In the genomic region with DNA sequence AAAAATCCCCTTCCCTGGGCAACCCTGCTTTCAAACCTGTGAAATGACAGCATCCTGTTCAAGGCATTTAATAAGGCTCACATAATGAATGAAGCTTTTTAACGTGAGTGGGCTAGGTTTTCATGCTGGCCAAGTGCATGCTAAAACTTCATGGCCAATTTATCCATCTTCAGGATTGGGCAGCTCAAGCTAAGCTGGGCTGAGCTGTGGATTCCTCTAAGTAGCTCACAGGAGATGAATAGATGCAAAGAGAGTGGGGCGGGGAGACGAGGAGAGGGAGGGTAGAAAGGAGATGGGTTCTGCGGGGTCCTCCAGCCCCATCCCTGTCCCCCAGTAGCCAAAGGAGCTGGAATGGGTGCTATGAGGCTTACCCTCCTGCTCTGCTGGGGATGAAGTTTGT, we compare ENCODE assay signal across 28 mouse cellular contexts. TPM values are rescaled to one million over a fixed set of nuclear protein-coding genes. Genes with fewer than 3 reads are reported as not detected.
DNase-seq lines count a peak whose midpoint lies in the region; ATAC-seq and TF ChIP-seq lines count a peak whose summit lies in the region.
"Had no signal": no experiment of that assay in that cellular context is flagged by ENCODE, and none has a peak within 500 bp of the region (broad histone marks: within the 10 kb centered on the region; RNA-seq: fewer than 3 reads in every experiment).

No protein-coding gene starts in this region.

- in situ Hi-C loops in ES-E14 (cut with MboI; ENCODE audit: low sequenced_read_pairs in 2 of 2, unreplicated experiment in 2 of 2) = no loop called here

- DNase-seq in cerebellum, adult 9-11 months = peak; percentile 11
- no peak for DNase-seq in cerebellum, postnatal 14 days
- DNase-seq in layer of hippocampus, adult 2 months (ENCODE audit: low spot score in 2 of 2) = no peak
- DNase-seq in layer of hippocampus, postnatal 25 days (ENCODE audit: extremely low spot score in 1 of 2, low spot score in 1 of 2) = no peak
- DNase-seq in ES-E14 (ENCODE audit: low read depth, low spot score) = no peak
- DNase-seq in retina, postnatal 7 days (ENCODE audit: low read depth, low spot score) = peak; percentile 69
- no peak for DNase-seq in forebrain, embryonic 11.5 days (ENCODE audit: low spot score)
- no peak for DNase-seq in right cerebral cortex, postnatal 36 days (ENCODE audit: low spot score in 2 of 2)
- DNase-seq: adrenal gland, postnatal 25 days; cerebellum, adult 8-10 months; gastrocnemius, postnatal 25 days; heart, postnatal 10 days; kidney, adult 18-20 months; kidney, postnatal 36 days; liver, postnatal 0 days; lung, postnatal 36 days; spleen, adult 18-20 months; thymus, adult 18-20 months; thymus, postnatal 25 days had no signal

- 46% methylated on average over 4 of the region's 4 CpGs for WGBS in forebrain, embryonic 11.5 days

- H3K9ac ChIP-seq in ES-E14 (ENCODE audit: insufficient read depth, low read depth, low read length, poor library complexity, severe bottlenecking) = peak overlapping the region; percentile 4; the same call in 1 of the 2 replicates
- no peak overlapping the region for H3K9ac ChIP-seq in forebrain, embryonic 11.5 days (ENCODE audit: low read length)
- H3K9ac ChIP-seq: forebrain, embryonic 13.5 days; heart, embryonic 13.5 days; hindbrain, embryonic 14.5 days; kidney, embryonic 15.5 days; liver, embryonic 12.5 days; liver, postnatal 0 days; neural tube, embryonic 12.5 days had no signal

- peaks cover 15 to 50% of the 10 kb centered on the region in 2 experiments; a peak in 3 of 4 replicates for H3K4me1 ChIP-seq in ES-E14 (ENCODE audit: control insufficient read depth in 2 of 2, insufficient read depth in 2 of 2, low read length in 2 of 2, poor library complexity in 1 of 2)
- H3K4me1 ChIP-seq in forebrain, embryonic 11.5 days (replicated peaks; ENCODE audit: control insufficient read depth, insufficient read depth, low read length) = peaks cover 2% of the 10 kb centered on the region; the same call in 1 of the 2 replicates

- ATAC-seq in forebrain, embryonic 11.5 days (replicated peaks; ENCODE audit: low FRiP score) = no peak
- ATAC-seq: forebrain, embryonic 13.5 days; liver, embryonic 12.5 days; liver, postnatal 0 days; midbrain, embryonic 16.5 days had no signal

- no peak overlapping the region for H3K4me2 ChIP-seq in forebrain, embryonic 11.5 days (ENCODE audit: low read depth, low read length, severe bottlenecking)
- H3K4me2 ChIP-seq: forebrain, embryonic 13.5 days; heart, embryonic 13.5 days; hindbrain, embryonic 14.5 days; kidney, embryonic 15.5 days; liver, embryonic 12.5 days; midbrain, embryonic 11.5 days; neural tube, embryonic 12.5 days had no signal

- no peak for TF ChIP-seq CTCF in layer of hippocampus, adult 2 months (conservative IDR thresholded peaks at IDR 0.05)

- no peaks in the 10 kb centered on the region for H3K36me3 ChIP-seq in ES-E14 (ENCODE audit: control insufficient read depth, insufficient read depth, low read length, poor library complexity, severe bottlenecking)
- no peaks in the 10 kb centered on the region for H3K36me3 ChIP-seq in forebrain, embryonic 11.5 days (ENCODE audit: control insufficient read depth, insufficient read depth, low read length)

- H3K27ac ChIP-seq in layer of hippocampus, adult 2 months = peak overlapping the region; percentile 70
- no peak overlapping the region; the same call in 1 of the 2 replicates for H3K27ac ChIP-seq in ES-E14 (ENCODE audit: insufficient read depth, low read depth, low read length, poor library complexity, severe bottlenecking)
- no peak overlapping the region for H3K27ac ChIP-seq in forebrain, embryonic 11.5 days (ENCODE audit: low read depth, low read length)
- H3K27ac ChIP-seq: forebrain, embryonic 13.5 days; heart, embryonic 13.5 days; hindbrain, embryonic 14.5 days; kidney, embryonic 15.5 days; liver, embryonic 12.5 days; neural tube, embryonic 12.5 days had no signal

- H3K27me3 ChIP-seq in forebrain, embryonic 11.5 days (ENCODE audit: control insufficient read depth, insufficient read depth, low read length) = peaks cover 20% of the 10 kb centered on the region
- H3K27me3 ChIP-seq: heart, embryonic 13.5 days; kidney, embryonic 15.5 days; liver, embryonic 12.5 days; neural tube, embryonic 12.5 days had no signal

- no peaks in the 10 kb centered on the region for H3K9me3 ChIP-seq in ES-E14 (ENCODE audit: control insufficient read depth, insufficient read depth, low read depth, low read length)
- no peaks in the 10 kb centered on the region for H3K9me3 ChIP-seq in forebrain, embryonic 11.5 days (ENCODE audit: control insufficient read depth, low read length)
- H3K9me3 ChIP-seq: forebrain, embryonic 13.5 days; heart, embryonic 13.5 days; kidney, embryonic 15.5 days; liver, embryonic 12.5 days; neural tube, embryonic 12.5 days had no signal

- H3K4me3 ChIP-seq in layer of hippocampus, adult 2 months = no peak overlapping the region
- H3K4me3 ChIP-seq in ES-E14 (ENCODE audit: insufficient read depth in 1 of 2, low read depth in 1 of 2, low read length in 2 of 2, poor library complexity in 1 of 2, severe bottlenecking in 1 of 2) = no peak overlapping the region
- H3K4me3 ChIP-seq in forebrain, embryonic 11.5 days (ENCODE audit: low read depth, low read length) = no peak overlapping the region
- H3K4me3 ChIP-seq: erythroblast, embryonic 14.5 days; forebrain, embryonic 13.5 days; heart, embryonic 13.5 days; kidney, embryonic 15.5 days; liver, embryonic 12.5 days; neural tube, embryonic 12.5 days had no signal

TF ChIP-seq in ES-E14, 5 proteins besides CTCF, POLR2A, EP300 and RAD21:
- TF ChIP-seq HCFC1 (IDR thresholded peaks at IDR 0.05; ENCODE audit: borderline replicate concordance, insufficient read depth, low read length) (no peak), MAFK (IDR thresholded peaks at IDR 0.05; ENCODE audit: insufficient read depth, low read depth, low read length) (no peak), ZC3H11A (IDR thresholded peaks at IDR 0.05; ENCODE audit: borderline replicate concordance, low read depth, low read length) (no peak), CHD2 (IDR thresholded peaks at IDR 0.05; ENCODE audit: low read depth, low read length) (no peak), ZNF384 (IDR thresholded peaks at IDR 0.05; ENCODE audit: low read depth, low read length) (no peak)

RNA-seq across cellular contexts. Expression of gene Cltb, which starts 6.9 kb away (rescaled TPM):
- total RNA-seq in layer of hippocampus, adult 2 months (2021) = 100 to 1,000 TPM; 252 to 268 TPM
- total RNA-seq in layer of hippocampus, postnatal 25 days (2021) = 100 to 1,000 TPM; 269 to 294 TPM
- 49.5 and 75.1 TPM in 2 replicates for total RNA-seq in ES-E14 (2012; rRNA removed)
- polyA plus RNA-seq in forebrain, embryonic 11.5 days (2014; fragmentation: Nextera tagmentation; extraction: Ambion mirVana) = 20.0 TPM in 2 replicates

RNA-seq across cellular contexts. Expression of gene Higd2a, which starts 14.2 kb away (rescaled TPM):
- 100 to 1,000 TPM; 163 to 167 TPM for total RNA-seq in layer of hippocampus, adult 2 months (2021)
- total RNA-seq in layer of hippocampus, postnatal 25 days (2021) = 100 to 1,000 TPM; 183 to 199 TPM
- total RNA-seq in ES-E14 (2012; rRNA removed) = 108 and 156 TPM in 2 replicates
- 144 and 150 TPM in 2 replicates for polyA plus RNA-seq in forebrain, embryonic 11.5 days (2014; fragmentation: Nextera tagmentation; extraction: Ambion mirVana)

RNA-seq across cellular contexts. Expression of gene Nop16, which starts 14.3 kb away (rescaled TPM):
- total RNA-seq in layer of hippocampus, adult 2 months (2021) = 10 to 100 TPM; 24.8 to 28.1 TPM
- total RNA-seq in layer of hippocampus, postnatal 25 days (2021) = 10 to 100 TPM; 25.7 to 27.5 TPM
- 53.2 and 65.5 TPM in 2 replicates for total RNA-seq in ES-E14 (2012; rRNA removed)
- polyA plus RNA-seq in forebrain, embryonic 11.5 days (2014; fragmentation: Nextera tagmentation; extraction: Ambion mirVana) = 71.1 and 78.9 TPM in 2 replicates

RNA-seq across cellular contexts. Expression of gene Faf2, which starts 17.4 kb away (rescaled TPM):
- total RNA-seq in layer of hippocampus, adult 2 months (2021) = 10 to 100 TPM; 54.2 to 59.8 TPM
- total RNA-seq in layer of hippocampus, postnatal 25 days (2021) = 10 to 100 TPM; 56.1 to 57.6 TPM
- 76.3 and 108 TPM in 2 replicates for total RNA-seq in ES-E14 (2012; rRNA removed)
- polyA plus RNA-seq in forebrain, embryonic 11.5 days (2014; fragmentation: Nextera tagmentation; extraction: Ambion mirVana) = 83.5 and 89.2 TPM in 2 replicates

RNA-seq across cellular contexts. Expression of gene Arl10, which starts 29.4 kb away (rescaled TPM):
- 10 to 100 TPM; 30.5 to 34.0 TPM for total RNA-seq in layer of hippocampus, adult 2 months (2021)
- 10 to 100 TPM; 33.3 to 33.7 TPM for total RNA-seq in layer of hippocampus, postnatal 25 days (2021)
- total RNA-seq in ES-E14 (2012; rRNA removed) = 38.3 and 51.0 TPM in 2 replicates
- 26.4 and 30.3 TPM in 2 replicates for polyA plus RNA-seq in forebrain, embryonic 11.5 days (2014; fragmentation: Nextera tagmentation; extraction: Ambion mirVana)
- polyA plus RNA-seq: erythroblast, embryonic 14.5 days had no signal

Comparison
In these comparisons a context has a peak if more than half of its experiments do, and no peak if none do; other contexts are left out.
1. DNase-seq: peak in cerebellum, adult 9-11 months (single experiment) and retina, postnatal 7 days (single experiment); none in cerebellum, postnatal 14 days (0 of 2), layer of hippocampus, adult 2 months (0 of 2), layer of hippocampus, postnatal 25 days (0 of 2), ES-E14 (single experiment), forebrain, embryonic 11.5 days (single experiment) and right cerebral cortex, postnatal 36 days (0 of 2).